Mouse (Mus musculus) forebrain, embryonic 16.5 days (tissue): ENCODE data around the gene Acbd5. TPM values are rescaled to one million over a fixed set of nuclear protein-coding genes. Genes with fewer than 3 reads are reported as not detected.

Experiments
- ATAC-seq: fragments of 200-750 bp; cut with Nextera tagmentation; 2 replicates; pipeline ENCODE4 v1.8.0; 2017; ENCODE audit warnings: mild to moderate bottlenecking, moderate library complexity
- H3K27ac ChIP-seq: fragments of 300-500 bp; sonication (generic); 2 replicates; pipeline ENCODE4 v1.5.1; 2014; ENCODE audit warnings: low read length, control low read depth
- H3K27me3 ChIP-seq: fragments of 300-500 bp; sonication (generic); replicated peaks from 2 replicates; pipeline ENCODE4 v1.6.1; 2014; ENCODE audit warnings: low read length; ENCODE audit not compliant: control insufficient read depth, insufficient read depth
- H3K36me3 ChIP-seq: fragments of 300-500 bp; sonication (generic); 2 replicates; pipeline ENCODE4 v1.6.1; 2014; ENCODE audit not compliant: control insufficient read depth, insufficient read depth
- H3K4me1 ChIP-seq: fragments of 300-500 bp; sonication (generic); replicated peaks from 2 replicates; pipeline ENCODE4 v1.6.1; 2014; ENCODE audit warnings: low read length; ENCODE audit not compliant: control insufficient read depth, insufficient read depth
- H3K4me2 ChIP-seq: fragments of 300-500 bp; sonication (generic); 2 replicates; pipeline ENCODE4 v1.6.1; 2014; ENCODE audit warnings: mild to moderate bottlenecking, low read length, control low read depth
- H3K4me3 ChIP-seq: fragments of 300-500 bp; sonication (generic); replicated peaks from 2 replicates; pipeline ENCODE4 v1.5.1; 2014; ENCODE audit warnings: mild to moderate bottlenecking, low read length, control low read depth
- H3K9ac ChIP-seq: fragments of 300-500 bp; sonication (generic); replicated peaks from 2 replicates; pipeline ENCODE4 v1.6.1; 2014; ENCODE audit warnings: low read depth, low read length, control low read depth
- H3K9me3 ChIP-seq: fragments of 300-500 bp; sonication (generic); 2 replicates; pipeline ENCODE4 v1.6.1; 2016; ENCODE audit warnings: low read length; ENCODE audit not compliant: control insufficient read depth
- WGBS: fragments of 180-500 bp; shearing (Covaris S2); extraction: QIAGEN DNeasy Blood & Tissue Kit; methylation state at CpG from one replicate; pipeline ENCODE4 v1.1.7; 2014; 5-methylcytosine and 5-hydroxymethylcytosine counted together
- polyA plus RNA-seq: library from polyadenylated mRNA; unstranded; fragments of >200 nt; fragmentation: Nextera tagmentation; extraction: Ambion mirVana; gene quantifications from 2 replicates; pipeline ENCODE4 v1.2.1, GENCODE M21; 2015

Acbd5 gene
- 81.7 and 83.2 TPM in 2 replicates for polyA plus RNA-seq

- peak within 1 kb of the TSS; percentile 96 for H3K9ac ChIP-seq
- no peaks in the 10 kb centered on the region for H3K36me3 ChIP-seq
- no peaks in the 10 kb centered on the region for H3K9me3 ChIP-seq
- H3K4me3 ChIP-seq = peak within 1 kb of the TSS; percentile 93
- whole genome bisulfite sequencing = 2% methylated on average over 34 of the region's 34 CpGs
- peak within 1 kb of the TSS; percentile 96 for H3K27ac ChIP-seq
- ATAC-seq = peak; percentile 97
- H3K4me2 ChIP-seq = peak within 1 kb of the TSS; percentile 78
- H3K27me3 ChIP-seq = no peaks in the 10 kb centered on the region
- H3K4me1 ChIP-seq = peaks cover 10% of the 10 kb centered on the region
Measured at GRCm38 (mm10) chr2:23067552-23068369, at the start of gene Acbd5. Gene Acbd5, plus strand, starts transcription at chr2:23068167.

- no peaks in the 10 kb centered on the region for H3K27me3 ChIP-seq
- no peak overlapping the region for H3K9ac ChIP-seq
- peaks cover 10% of the 10 kb centered on the region for H3K4me1 ChIP-seq
- no peaks in the 10 kb centered on the region for H3K9me3 ChIP-seq
- no peaks in the 10 kb centered on the region for H3K36me3 ChIP-seq
- no peak overlapping the region for H3K27ac ChIP-seq
- no peak overlapping the region for H3K4me2 ChIP-seq
- no peak for ATAC-seq
- WGBS = 96% methylated on average over 2 of the region's 2 CpGs
- H3K4me3 ChIP-seq = no peak overlapping the region
Measured at GRCm38 (mm10) chr2:23019170-23019569, 48.8 kb upstream of the Acbd5 start.

- WGBS = 88% methylated on average over 4 of the region's 4 CpGs
- no peak overlapping the region for H3K27ac ChIP-seq
- H3K36me3 ChIP-seq = no peaks in the 10 kb centered on the region
- no peak for ATAC-seq
- H3K9ac ChIP-seq = no peak overlapping the region
- no peaks in the 10 kb centered on the region for H3K27me3 ChIP-seq
- no peak overlapping the region for H3K4me3 ChIP-seq
- no peaks in the 10 kb centered on the region for H3K9me3 ChIP-seq
- no peak overlapping the region for H3K4me2 ChIP-seq
- peaks cover 8% of the 10 kb centered on the region; the same call in 1 of the 2 replicates for H3K4me1 ChIP-seq
Measured at GRCm38 (mm10) chr2:23021320-23021719, 46.6 kb upstream of the Acbd5 start.

- H3K9ac ChIP-seq = no peak overlapping the region
Measured at GRCm38 (mm10) chr2:23021721-23022120, 46.2 kb upstream of the Acbd5 start.

GRCm38 (mm10) chr2:23023023-23023422 is 44.9 kb upstream of the Acbd5 start:
- no peak overlapping the region for H3K4me3 ChIP-seq
- H3K9ac ChIP-seq = no peak overlapping the region
- no peaks in the 10 kb centered on the region for H3K27me3 ChIP-seq
- no peak overlapping the region for H3K4me2 ChIP-seq
- WGBS = 70% methylated on average over 3 of the region's 3 CpGs
- no peaks in the 10 kb centered on the region for H3K9me3 ChIP-seq
- no peak for ATAC-seq
- peaks cover 8% of the 10 kb centered on the region; the same call in 1 of the 2 replicates for H3K4me1 ChIP-seq
- no peak overlapping the region for H3K27ac ChIP-seq
- H3K36me3 ChIP-seq = no peaks in the 10 kb centered on the region

More at GRCm38 (mm10) chr2:23021721-23022120, 46.2 kb upstream of the Acbd5 start:
- Histone ChIP-seq H3K4me2 (no peak overlapping the region), H3K4me1 (peaks cover 8% of the 10 kb centered on the region; the same call in 1 of the 2 replicates), H3K27ac (no peak overlapping the region), H3K9me3 (no peaks in the 10 kb centered on the region), H3K4me3 (no peak overlapping the region), H3K36me3 (no peaks in the 10 kb centered on the region), H3K27me3 (no peaks in the 10 kb centered on the region)
- 15% methylated on average over 4 of the region's 4 CpGs for whole genome bisulfite sequencing
- no peak for ATAC-seq

GRCm38 (mm10) chr2:23023714-23024282 is 44.2 kb upstream of the Acbd5 start:
- no peaks in the 10 kb centered on the region for H3K9me3 ChIP-seq
- no peak overlapping the region for H3K27ac ChIP-seq
- 87% methylated on average over 4 of the region's 4 CpGs for WGBS
- H3K27me3 ChIP-seq = no peaks in the 10 kb centered on the region
- H3K4me1 ChIP-seq = peaks cover 8% of the 10 kb centered on the region; the same call in 1 of the 2 replicates
- no peaks in the 10 kb centered on the region for H3K36me3 ChIP-seq
- no peak overlapping the region for H3K4me2 ChIP-seq
- no peak for ATAC-seq
- no peak overlapping the region for H3K9ac ChIP-seq
- H3K4me3 ChIP-seq = no peak overlapping the region

GRCm38 (mm10) chr2:23026379-23026778 is 41.6 kb upstream of the Acbd5 start:
- Histone ChIP-seq H3K27me3 (no peaks in the 10 kb centered on the region), H3K27ac (no peak overlapping the region), H3K4me2 (no peak overlapping the region), H3K9me3 (no peaks in the 10 kb centered on the region), H3K36me3 (0 out of 2 replicates have a peak, but pooled peaks cover 2% of the 10 kb centered on the region), H3K4me1 (peaks cover 8% of the 10 kb centered on the region; the same call in 1 of the 2 replicates), H3K4me3 (no peak overlapping the region), H3K9ac (no peak overlapping the region)
- 100% methylated on average over 1 of the region's 1 CpGs for WGBS
- no peak for ATAC-seq

- Histone ChIP-seq H3K4me3 (no peak overlapping the region), H3K9ac (no peak overlapping the region), H3K4me1 (no peaks in the 10 kb centered on the region; the same call in 1 of the 2 replicates), H3K27ac (no peak overlapping the region), H3K27me3 (no peaks in the 10 kb centered on the region), H3K36me3 (0 out of 2 replicates have a peak, but pooled peaks cover 2% of the 10 kb centered on the region), H3K9me3 (no peaks in the 10 kb centered on the region), H3K4me2 (no peak overlapping the region)
- WGBS = 79% methylated on average over 4 of the region's 4 CpGs
- ATAC-seq = no peak; the same call in 1 of the 2 replicates
Measured at GRCm38 (mm10) chr2:23028826-23029225, 39.1 kb upstream of the Acbd5 start.

GRCm38 (mm10) chr2:23030631-23031030 is 37.3 kb upstream of the Acbd5 start:
- H3K4me2 ChIP-seq = no peak overlapping the region
- no peak overlapping the region for H3K27ac ChIP-seq
- no peaks in the 10 kb centered on the region for H3K9me3 ChIP-seq
- 0 out of 2 replicates have a peak, but pooled peaks cover 2% of the 10 kb centered on the region for H3K36me3 ChIP-seq
- no peaks in the 10 kb centered on the region for H3K27me3 ChIP-seq
- 96% methylated on average over 4 of the region's 4 CpGs for WGBS
- H3K4me3 ChIP-seq = no peak overlapping the region
- no peak overlapping the region for H3K9ac ChIP-seq
- no peaks in the 10 kb centered on the region; the same call in 1 of the 2 replicates for H3K4me1 ChIP-seq
- no peak for ATAC-seq
